Mouse (Mus musculus) gastrocnemius, postnatal 14 days (tissue): ENCODE measurements around the gene Med27. TPM values are rescaled to one million over a fixed set of nuclear protein-coding genes. Genes with fewer than 3 reads are reported as not detected.

Experiments used
- DNase-seq: peaks from one replicate; pipeline ENCODE4 v3.0.0; 2021; ENCODE audit warnings: mixed read lengths
- intact Hi-C: fragments of 180-260 bp; cut with DNase I; formaldehyde crosslinking; loops from one replicate; pipeline ENCODE4 v1.15.1; 2025; ENCODE audit warnings: low total_unique reads
- long read RNA-seq, 2 experiments: library from polyadenylated mRNA; stranded (forward); transcript quantifications; one replicate each; pipeline ENCODE4 v2.0.0; 2021
- total RNA-seq, 2 experiments: library from RNA; stranded (reverse); gene quantifications; 2 replicates each; pipeline ENCODE4 v1.2.3; 2021

The Med27 gene
- total RNA-seq, result 10 to 100 TPM; 12.7 to 14.4 TPM
- long read RNA-seq, experiment 1, transcript Med27-201 (8 exons, 1,254 nt), result major isoform, 11 of 13 reads
- long read RNA-seq, experiment 1, partial matches to known transcripts, result 0 of 13 reads
- long read RNA-seq, experiment 1, other reads (novel, unspliced or antisense), result 1 of 13 reads
- long read RNA-seq, experiment 2, transcript Med27-201 (8 exons, 1,254 nt), result major isoform, 8 of 12 reads
- long read RNA-seq, experiment 2, partial matches to known transcripts, result 2 of 12 reads
- long read RNA-seq, experiment 2, other reads (novel, unspliced or antisense), result 2 of 12 reads

DNA sequence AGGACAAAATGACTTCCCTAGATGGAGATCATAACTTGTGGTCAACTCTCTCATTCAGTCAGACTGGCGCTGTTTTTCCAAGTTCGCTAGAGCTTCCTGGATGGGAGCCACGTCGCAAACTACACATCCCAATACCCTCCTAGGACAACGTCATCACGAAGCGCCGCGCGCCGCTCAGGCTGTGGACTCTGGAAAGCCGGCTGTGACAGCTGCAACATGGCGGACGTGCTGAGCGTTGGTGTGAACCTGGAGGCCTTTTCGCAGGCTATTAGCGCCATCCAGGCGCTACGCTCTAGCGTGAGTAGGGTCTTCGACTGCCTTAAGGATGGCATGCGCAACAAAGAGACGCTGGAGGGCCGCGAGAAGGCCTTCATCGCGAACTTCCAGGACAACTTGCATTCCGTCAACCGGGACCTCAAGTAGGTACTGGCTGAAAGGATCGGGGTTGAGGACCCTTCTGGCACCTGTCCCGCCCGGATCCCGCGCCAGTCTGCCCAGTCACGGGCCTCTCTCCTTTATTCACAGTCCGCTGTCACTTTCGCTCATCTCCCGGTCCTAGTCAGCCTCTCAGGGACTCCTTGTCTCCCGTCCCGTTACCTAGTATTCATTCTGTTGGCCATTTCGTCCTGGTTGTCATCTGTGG, at the start of gene Med27:
Gene Med27, plus strand, starts transcription at position 191 of the 643 bp plus-strand sequence.
- intact Hi-C loops, result no loop called here
- peak; percentile 97 for DNase-seq

GRCm38 (mm10) chr2:29309966-29310365, 36.7 kb upstream of the Med27 start:
- DNase-seq, result no peak
- intact Hi-C loops, result no loop called here

- no peak for DNase-seq
- intact Hi-C loops, result no loop called here
Measured at GRCm38 (mm10) chr2:29312058-29312457, 34.6 kb upstream of the Med27 start.

DNA sequence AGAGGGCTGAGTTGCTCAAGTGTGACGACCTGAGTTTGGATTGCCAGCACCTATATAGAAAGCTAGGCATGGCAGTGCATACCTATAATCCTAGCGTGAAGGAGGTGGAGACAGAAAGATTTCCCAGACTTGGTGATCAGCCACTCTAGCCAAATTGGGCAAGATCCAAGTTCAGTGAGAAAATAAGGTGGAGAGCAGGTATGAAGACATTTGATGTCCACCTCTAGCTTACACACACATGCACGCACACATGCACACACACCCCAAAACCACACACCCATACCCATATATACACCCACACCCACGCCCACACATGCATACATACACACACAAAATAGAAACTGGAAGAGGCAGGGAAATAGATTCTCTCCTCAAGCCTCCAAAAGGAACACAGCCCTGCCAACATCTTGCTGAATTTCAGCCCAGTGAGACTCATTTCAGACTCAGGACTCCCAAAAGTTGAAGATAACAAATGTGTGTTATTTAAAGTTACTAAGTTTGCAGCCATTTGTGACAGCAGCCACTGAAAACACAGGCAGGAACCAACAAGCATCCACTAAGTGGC, 28.6 kb upstream of the Med27 start:
- intact Hi-C loops, result no loop called here
- DNase-seq, result no peak

GRCm38 (mm10) chr2:29318596-29318995, 28.0 kb upstream of the Med27 start:
- intact Hi-C loops, result no loop called here

DNA sequence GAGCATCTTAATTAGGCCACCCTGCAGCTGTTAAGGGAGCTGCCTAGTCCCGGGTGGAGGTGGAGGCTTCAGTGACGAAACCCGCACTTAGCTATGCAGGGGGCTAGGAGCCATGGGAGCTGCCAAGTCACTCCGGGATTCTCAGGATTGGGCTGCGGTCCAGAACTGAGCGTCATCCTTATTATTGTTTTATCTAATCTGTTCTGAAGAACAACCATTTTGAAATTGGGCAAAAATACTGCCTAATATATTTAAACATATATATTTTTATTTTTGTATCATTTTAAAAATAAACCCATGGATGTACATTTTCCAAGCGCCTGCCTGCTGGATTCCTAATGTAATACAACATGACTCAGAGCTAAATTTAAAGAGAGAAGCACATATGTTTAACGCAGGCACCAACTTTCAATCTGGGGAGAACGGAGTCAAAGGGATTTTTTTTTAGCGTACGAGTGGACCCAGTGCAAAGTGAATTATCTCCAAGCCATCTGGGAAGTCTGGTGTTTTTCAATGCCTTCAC, 26.3 kb upstream of the Med27 start:
- intact Hi-C loops, result no loop called here
- DNase-seq, result no peak

More at GRCm38 (mm10) chr2:29318596-29318995, 28.0 kb upstream of the Med27 start:
- DNase-seq, result no peak

- DNase-seq, result no peak
- intact Hi-C loops, result no loop called here
Measured at GRCm38 (mm10) chr2:29320780-29321179, 25.8 kb upstream of the Med27 start.

GRCm38 (mm10) chr2:29324456-29324855, 22.2 kb upstream of the Med27 start:
- DNase-seq, result no peak
- intact Hi-C loops, result no loop called here

GRCm38 (mm10) chr2:29330471-29330870, 16.1 kb upstream of the Med27 start:
- DNase-seq, result no peak
- intact Hi-C loops, result no loop called here

DNA sequence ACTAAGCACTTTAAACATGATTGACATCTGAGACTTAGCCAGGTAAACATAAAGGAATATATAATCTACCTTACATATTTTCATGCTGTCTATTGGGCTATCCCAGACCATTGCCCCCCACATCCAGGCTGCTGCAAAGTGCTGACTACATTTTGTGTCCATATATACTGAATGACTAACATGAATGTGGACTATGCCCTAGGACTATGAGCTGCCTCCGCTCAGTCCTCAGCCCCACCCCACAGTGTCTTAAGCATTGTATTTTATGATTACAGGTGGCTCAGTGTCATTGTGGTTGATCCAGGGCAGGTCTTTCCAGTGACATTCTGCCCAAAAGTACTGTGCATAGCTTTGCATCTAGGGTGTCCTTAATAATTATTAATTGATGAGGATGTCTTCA, 8.2 kb upstream of the Med27 start:
- intact Hi-C loops, result no loop called here
- no peak for DNase-seq

GRCm38 (mm10) chr2:29358696-29359375, 12.2 kb downstream of the Med27 start:
- no peak for DNase-seq
- intact Hi-C loops, result no loop called here

DNA sequence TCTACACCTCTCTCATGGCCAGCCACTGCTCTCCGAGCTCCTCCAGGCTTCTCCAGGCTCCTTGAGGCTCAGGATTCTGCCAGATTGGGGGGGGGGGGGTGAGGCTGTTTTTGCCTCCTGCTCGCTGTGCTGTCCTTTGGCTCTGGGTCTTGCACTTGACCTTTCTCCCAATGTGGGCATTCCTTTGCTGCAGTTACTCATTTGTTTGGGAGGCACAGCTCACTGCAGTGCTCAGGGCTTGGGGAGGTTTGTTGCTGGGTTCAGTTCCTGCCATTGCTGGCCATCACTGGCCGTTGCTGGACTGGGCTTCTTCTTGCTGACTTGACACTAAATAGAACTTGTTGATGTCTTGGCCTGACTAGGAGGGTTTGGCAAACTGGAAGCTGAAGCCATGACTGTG, 14.3 kb downstream of the Med27 start:
- no peak for DNase-seq
- intact Hi-C loops, result no loop called here

DNA sequence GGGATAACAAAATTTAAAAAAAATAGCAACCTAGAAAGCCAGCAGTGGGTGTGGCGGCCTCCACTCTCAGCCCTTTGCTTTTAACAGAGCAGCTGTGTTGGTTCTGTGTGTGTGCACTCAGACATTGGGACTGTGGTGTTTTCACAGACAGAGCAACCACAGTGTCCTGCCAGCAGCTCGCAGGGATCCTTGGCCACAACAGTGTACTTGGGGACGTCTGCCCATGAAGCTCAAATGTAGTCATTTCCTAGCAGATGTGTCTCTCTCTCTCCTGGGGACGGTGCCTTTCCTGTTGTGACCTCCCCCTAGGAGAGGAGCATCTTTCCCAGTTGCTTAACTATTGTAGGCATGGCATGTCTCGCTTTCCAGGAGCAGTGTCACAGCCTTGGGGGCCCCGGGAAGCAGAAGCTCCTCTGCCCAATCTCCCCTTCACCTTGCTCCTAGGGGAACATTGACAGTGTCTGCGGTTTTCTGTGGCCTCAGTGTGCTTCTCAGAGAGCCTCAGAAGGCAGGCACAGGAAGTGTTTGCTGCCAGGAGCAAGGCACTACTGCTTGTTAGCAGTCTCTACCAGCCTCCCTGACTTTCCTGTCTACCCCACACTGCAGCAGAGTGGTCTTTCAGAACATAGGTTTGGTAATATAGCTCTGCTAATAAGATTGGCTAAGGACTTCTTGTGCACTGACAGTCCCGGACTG, 18.5 kb downstream of the Med27 start:
- no peak for DNase-seq
- intact Hi-C loops, result no loop called here

DNA sequence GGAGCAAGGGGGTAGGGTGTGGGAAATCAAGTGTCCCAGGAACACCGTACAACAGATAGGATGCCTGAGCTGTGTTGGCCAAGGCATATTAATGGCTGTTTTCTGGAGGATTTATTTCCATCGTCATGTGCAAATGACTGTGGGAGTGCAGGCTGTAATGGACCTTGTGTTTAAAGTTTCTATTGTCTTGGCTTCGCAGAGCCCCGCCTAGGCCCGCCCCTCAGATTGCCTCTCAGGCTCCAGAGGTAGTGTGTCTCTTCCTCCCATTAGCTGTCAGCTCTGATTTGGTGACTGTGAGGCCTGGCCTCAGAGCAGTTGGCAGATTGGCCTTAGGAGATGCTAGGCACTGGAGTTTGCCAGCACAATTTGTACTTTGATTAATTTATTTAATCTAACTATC, 22.1 kb downstream of the Med27 start:
- intact Hi-C loops, result no loop called here
- no peak for DNase-seq

DNA sequence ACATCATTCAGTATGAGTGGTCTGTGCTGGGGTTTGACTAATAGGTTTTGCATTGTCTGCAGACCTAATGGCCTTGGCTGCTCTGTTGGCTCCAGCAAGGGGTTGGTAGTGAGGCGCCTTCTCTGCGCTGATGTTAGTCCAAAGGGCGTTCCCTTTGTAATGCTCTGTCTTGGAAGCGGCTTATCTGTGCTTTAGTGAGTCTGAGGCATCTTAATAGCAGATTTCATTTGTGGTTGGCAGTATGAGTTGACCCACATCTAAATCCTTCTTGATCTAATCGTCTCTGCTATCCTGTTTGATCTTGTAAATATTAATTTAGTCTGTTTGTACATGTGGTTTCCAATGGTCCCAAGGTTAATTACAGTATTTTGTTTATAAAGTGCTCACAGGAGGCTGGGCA, 25.6 kb downstream of the Med27 start:
- no peak for DNase-seq
- intact Hi-C loops, result no loop called here

GRCm38 (mm10) chr2:29381683-29382082, 35.1 kb downstream of the Med27 start:
- intact Hi-C loops, result no loop called here
- no peak for DNase-seq

- intact Hi-C loops, result no loop called here
- DNase-seq, result no peak
Measured at GRCm38 (mm10) chr2:29382583-29382982, 36.0 kb downstream of the Med27 start.

DNA sequence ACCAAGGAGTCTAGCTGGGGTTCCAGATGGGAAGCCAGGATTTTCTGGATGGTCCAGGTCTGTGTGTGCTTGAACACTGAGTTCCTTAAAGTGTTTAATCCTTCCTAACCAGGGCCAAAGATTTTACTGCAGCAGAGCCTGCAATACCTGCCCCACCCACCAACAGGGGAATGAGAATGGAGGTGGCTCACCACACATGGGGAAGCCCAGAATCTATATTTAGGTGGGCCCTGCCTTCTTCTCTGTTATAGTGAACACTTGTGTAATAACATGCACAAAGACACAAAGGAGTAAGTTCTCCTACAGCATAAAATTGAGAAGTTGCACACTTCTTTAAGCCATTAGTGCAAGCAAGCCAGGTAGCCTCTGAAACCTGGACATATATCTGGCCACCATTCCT, 36.5 kb downstream of the Med27 start:
- intact Hi-C loops, result no loop called here
- DNase-seq, result no peak

DNA sequence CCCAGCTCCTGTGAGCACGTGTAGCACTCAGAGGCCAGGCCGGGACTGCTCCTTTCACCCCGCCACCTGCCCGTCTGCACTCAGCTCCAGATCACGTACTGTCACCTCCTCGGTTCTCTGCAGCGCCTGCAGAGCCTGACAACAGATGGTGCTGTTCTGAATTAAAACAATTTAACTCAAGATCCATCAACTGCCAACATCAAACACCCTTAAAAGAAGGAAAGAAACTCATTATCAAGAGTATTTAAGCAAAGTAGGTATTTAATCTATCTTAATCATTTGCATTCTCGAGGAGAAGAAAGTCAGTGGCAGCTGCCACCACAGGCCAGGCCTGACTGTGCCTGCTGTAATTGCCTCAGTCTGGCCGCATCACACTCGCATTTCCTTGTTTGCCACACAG, 38.8 kb downstream of the Med27 start:
- DNase-seq, result no peak
- intact Hi-C loops, result no loop called here

DNA sequence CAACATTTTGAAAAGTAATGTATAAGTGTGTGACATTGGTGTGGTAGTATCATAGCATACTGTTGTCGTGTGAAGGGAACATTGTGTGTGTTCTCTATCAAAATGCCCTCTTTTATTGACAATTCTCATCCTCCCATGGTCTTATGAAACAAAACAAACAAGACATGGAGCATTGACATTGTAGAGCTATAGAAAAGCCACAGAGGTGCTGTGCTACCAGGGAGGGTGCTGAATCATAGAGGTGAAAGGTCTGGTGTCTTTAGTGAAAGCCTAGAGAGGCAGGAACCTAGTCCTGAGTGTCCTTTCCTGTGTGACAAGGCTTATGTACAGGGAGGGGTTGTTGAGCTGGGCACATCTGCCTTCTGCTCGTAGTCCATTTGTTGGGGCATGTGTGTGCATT, 40.6 kb downstream of the Med27 start:
- no peak for DNase-seq

More for the DNA sequence above, 40.6 kb downstream of the Med27 start:
- intact Hi-C loops, result no loop called here
